ENCODE assay signal across 13 mouse cellular contexts in the genomic region with DNA sequence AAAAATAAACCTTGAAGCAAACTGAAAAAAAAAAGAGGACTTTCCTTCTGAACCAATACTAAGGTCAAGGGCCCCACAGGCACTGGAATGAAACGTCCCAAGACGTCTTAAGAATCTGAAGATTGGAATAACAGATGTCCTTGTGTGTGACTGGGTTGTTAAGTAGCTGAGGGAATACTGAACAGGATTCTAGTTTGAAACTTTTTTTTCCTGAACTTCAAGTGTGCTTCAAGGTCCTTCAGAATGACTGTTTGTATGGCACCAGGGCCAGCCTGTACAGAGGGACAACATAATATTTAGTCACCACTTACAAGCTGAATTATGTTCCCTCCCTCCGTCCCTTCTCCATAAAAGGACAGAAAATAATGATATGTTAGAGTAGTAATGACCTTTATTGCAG.
"Had no signal": no experiment of that assay in that cellular context is flagged by ENCODE, and none has a peak within 500 bp of the region (broad histone marks: within the 10 kb centered on the region; RNA-seq: fewer than 3 reads in every experiment).

No protein-coding gene starts in this region.

- H3K9ac ChIP-seq: kidney, embryonic 15.5 days; liver, embryonic 13.5 days; midbrain, embryonic 12.5 days had no signal

- H3K27me3 ChIP-seq: kidney, embryonic 15.5 days; liver, embryonic 13.5 days; midbrain, embryonic 12.5 days had no signal

- DNase-seq: kidney, adult 11 months; kidney, adult 8-10 months; kidney, postnatal 10 days; kidney, postnatal 36 days; layer of hippocampus, postnatal 36 days; liver, embryonic 13.5 days; thymus, adult 18-20 months; thymus, postnatal 36 days had no signal

- H3K27ac ChIP-seq: kidney, embryonic 15.5 days; left cerebral cortex, adult 2 months; liver, embryonic 13.5 days; midbrain, embryonic 12.5 days had no signal

- H3K9me3 ChIP-seq: kidney, embryonic 15.5 days; liver, embryonic 13.5 days; megakaryocyte, embryonic 14.5 days; midbrain, embryonic 12.5 days had no signal

- H3K4me3 ChIP-seq: kidney, embryonic 15.5 days; left cerebral cortex, adult 2 months; liver, embryonic 13.5 days; megakaryocyte, embryonic 14.5 days; midbrain, embryonic 12.5 days had no signal

- H3K4me1 ChIP-seq: kidney, embryonic 15.5 days; liver, embryonic 13.5 days; megakaryocyte, embryonic 14.5 days; midbrain, embryonic 12.5 days had no signal

- ATAC-seq: midbrain, embryonic 16.5 days had no signal

- H3K36me3 ChIP-seq: kidney, embryonic 15.5 days; liver, embryonic 13.5 days; midbrain, embryonic 12.5 days had no signal

- H3K4me2 ChIP-seq: kidney, embryonic 15.5 days; liver, embryonic 13.5 days; midbrain, embryonic 12.5 days had no signal
